Mouse (Mus musculus) heart, adult 2 months (tissue): ENCODE results near the gene Anapc15.
A peak's percentile ranks its signal among the peaks of the same experiment; 100 is the strongest.

Experiments used
- CTCF ChIP-seq: fragments of 200-600 bp; IDR thresholded peaks from 2 replicates; pipeline ENCODE4 v1.8.1; 2022; ENCODE audit warnings: antibody characterized with exemption, mild to moderate bottlenecking, moderate library complexity
- EP300 ChIP-seq: fragments of 200-500 bp; IDR thresholded peaks from 2 replicates; pipeline ENCODE4 v1.6.1; 2011; ENCODE audit warnings: low read depth, low read length, control low read depth; ENCODE audit not compliant: insufficient read depth

- TF ChIP-seq CTCF, result no peak
- TF ChIP-seq EP300, result 0 out of 2 replicates have a peak, but pooled peaks have one; percentile 11
Observed at GRCm38 (mm10) chr7:101908367-101908766, 44.9 kb downstream of the Anapc15 start.
